Mouse (Mus musculus) heart, embryonic 16.5 days (tissue): ENCODE measurements around the gene Slc17a7. TPM values are rescaled to one million over a fixed set of nuclear protein-coding genes. Genes with fewer than 3 reads are reported as not detected.

Experiments
- ATAC-seq: fragments of 200-750 bp; cut with Nextera tagmentation; replicated peaks from 2 replicates; pipeline ENCODE4 v1.8.0; 2017; ENCODE audit warnings: moderate number of reproducible peaks; ENCODE audit not compliant: insufficient read depth, low FRiP score; ENCODE audit errors: extremely low read depth
- H3K27ac ChIP-seq: fragments of 300-500 bp; sonication (generic); 2 replicates; pipeline ENCODE4 v1.5.1; 2014; ENCODE audit warnings: mild to moderate bottlenecking, low read length, control low read depth, moderate library complexity
- H3K27me3 ChIP-seq: fragments of 300-500 bp; sonication (generic); 2 replicates; pipeline ENCODE4 v1.6.1; 2014; ENCODE audit warnings: low read length, mixed read lengths; ENCODE audit not compliant: control insufficient read depth, insufficient read depth
- H3K36me3 ChIP-seq: fragments of 300-500 bp; sonication (generic); 2 replicates; pipeline ENCODE4 v1.6.1; 2014; ENCODE audit not compliant: control insufficient read depth, insufficient read depth
- H3K4me1 ChIP-seq: fragments of 300-500 bp; sonication (generic); 2 replicates; pipeline ENCODE4 v1.6.1; 2014; ENCODE audit warnings: low read length, mixed read lengths; ENCODE audit not compliant: control insufficient read depth, insufficient read depth
- H3K4me2 ChIP-seq: fragments of 300-500 bp; sonication (generic); 2 replicates; pipeline ENCODE4 v1.6.1; 2014; ENCODE audit warnings: low read depth, mild to moderate bottlenecking, control low read depth, low read length
- H3K4me3 ChIP-seq: fragments of 300-500 bp; sonication (generic); 2 replicates; pipeline ENCODE4 v1.5.1; 2014; ENCODE audit warnings: mild to moderate bottlenecking, control low read depth, low read length
- H3K9ac ChIP-seq: fragments of 300-500 bp; sonication (generic); 2 replicates; pipeline ENCODE4 v1.6.1; 2014; ENCODE audit warnings: low read length, control low read depth
- H3K9me3 ChIP-seq: fragments of 300-500 bp; sonication (generic); replicated peaks from 2 replicates; pipeline ENCODE4 v1.6.1; 2016; ENCODE audit warnings: low read length; ENCODE audit not compliant: control insufficient read depth
- WGBS: fragments of 180-500 bp; shearing (Covaris S2); extraction: QIAGEN DNeasy Blood & Tissue Kit; methylation state at CpG from one replicate; pipeline ENCODE4 v1.1.7; 2014; 5-methylcytosine and 5-hydroxymethylcytosine counted together
- polyA plus RNA-seq: library from polyadenylated mRNA; unstranded; fragments of >200 nt; fragmentation: Nextera tagmentation; extraction: Ambion mirVana; gene quantifications from 2 replicates; pipeline ENCODE4 v1.2.1, GENCODE M21; 2015

The Slc17a7 gene
- polyA plus RNA-seq, 1 experiment from 2014 or later = 4.7 TPM

- H3K9ac ChIP-seq = peak overlapping the region; percentile 81
- H3K4me1 ChIP-seq = peaks cover 26% of the 10 kb centered on the region
- H3K27me3 ChIP-seq = no peaks in the 10 kb centered on the region
- 60% methylated on average over 15 of the region's 15 CpGs for WGBS
- peaks cover 22% of the 10 kb centered on the region for H3K36me3 ChIP-seq
- H3K4me2 ChIP-seq = peak overlapping the region; percentile 69
- peak overlapping the region; percentile 86 for H3K27ac ChIP-seq
- ATAC-seq = no peak
- H3K4me3 ChIP-seq = peak overlapping the region; percentile 53
- no peaks in the 10 kb centered on the region for H3K9me3 ChIP-seq
These were observed 33.8 kb upstream of the Slc17a7 start for GRCm38 (mm10) chr7:45129776-45130512.

- H3K27me3 ChIP-seq = no peaks in the 10 kb centered on the region
- no peaks in the 10 kb centered on the region for H3K9me3 ChIP-seq
- H3K9ac ChIP-seq = no peak overlapping the region
- no peak overlapping the region for H3K4me3 ChIP-seq
- WGBS = 58% methylated on average over 11 of the region's 11 CpGs
- H3K4me1 ChIP-seq = peaks cover 20% of the 10 kb centered on the region
- H3K27ac ChIP-seq = no peak overlapping the region
- no peak for ATAC-seq
- H3K4me2 ChIP-seq = no peak overlapping the region
- H3K36me3 ChIP-seq = peaks cover 3% of the 10 kb centered on the region
These were observed 31.9 kb upstream of the Slc17a7 start for GRCm38 (mm10) chr7:45131850-45132249.

- ATAC-seq = no peak
- Histone ChIP-seq H3K4me3 (no peak overlapping the region), H3K4me2 (no peak overlapping the region), H3K36me3 (no peaks in the 10 kb centered on the region), H3K9me3 (no peaks in the 10 kb centered on the region), H3K4me1 (peaks cover 18% of the 10 kb centered on the region), H3K27me3 (no peaks in the 10 kb centered on the region), H3K9ac (no peak overlapping the region), H3K27ac (no peak overlapping the region)
- WGBS = 81% methylated on average over 8 of the region's 8 CpGs
These were observed 30.1 kb upstream of the Slc17a7 start for GRCm38 (mm10) chr7:45133446-45134159.

GRCm38 (mm10) chr7:45134544-45135026 is 29.2 kb upstream of the Slc17a7 start:
- Histone ChIP-seq H3K4me2 (no peak overlapping the region), H3K27ac (no peak overlapping the region)

GRCm38 (mm10) chr7:45135370-45135769 is 28.4 kb upstream of the Slc17a7 start:
- Histone ChIP-seq H3K27ac (no peak overlapping the region), H3K4me1 (peaks cover 14% of the 10 kb centered on the region; the same call in 1 of the 2 replicates), H3K4me3 (peak overlapping the region; percentile 66; the same call in 1 of the 2 replicates), H3K27me3 (no peaks in the 10 kb centered on the region), H3K36me3 (no peaks in the 10 kb centered on the region), H3K9me3 (no peaks in the 10 kb centered on the region), H3K4me2 (peak overlapping the region; percentile 79), H3K9ac (no peak overlapping the region; the same call in none of the 2 replicates)
- 59% methylated on average over 3 of the region's 3 CpGs for WGBS
- no peak for ATAC-seq

More at GRCm38 (mm10) chr7:45134544-45135026, 29.2 kb upstream of the Slc17a7 start:
- H3K9me3 ChIP-seq = no peaks in the 10 kb centered on the region
- no peak for ATAC-seq
- H3K9ac ChIP-seq = no peak overlapping the region
- 14% methylated on average over 12 of the region's 12 CpGs for WGBS
- H3K4me3 ChIP-seq = no peak overlapping the region
- H3K36me3 ChIP-seq = no peaks in the 10 kb centered on the region
- no peaks in the 10 kb centered on the region for H3K27me3 ChIP-seq
- H3K4me1 ChIP-seq = peaks cover 15% of the 10 kb centered on the region

GRCm38 (mm10) chr7:45135993-45136567 is 27.7 kb upstream of the Slc17a7 start, which contains the start of the genes Gm45713 and Flt3l:
Gm45713 (minus strand) TSS chr7:45136231.
Flt3l (minus strand) TSS chr7:45136432.
- Histone ChIP-seq H3K4me1 (peaks cover 14% of the 10 kb centered on the region; the same call in 1 of the 2 replicates), H3K27ac (peak within 1 kb of the TSS; percentile 62)

GRCm38 (mm10) chr7:45137171-45138006 is 26.4 kb upstream of the Slc17a7 start:
- Histone ChIP-seq H3K9ac (no peak overlapping the region), H3K27me3 (no peaks in the 10 kb centered on the region), H3K4me1 (peaks cover 14% of the 10 kb centered on the region; the same call in 1 of the 2 replicates), H3K9me3 (no peaks in the 10 kb centered on the region), H3K4me3 (no peak overlapping the region), H3K4me2 (no peak overlapping the region), H3K36me3 (no peaks in the 10 kb centered on the region), H3K27ac (no peak overlapping the region)
- WGBS = 61% methylated on average over 12 of the region's 12 CpGs
- no peak for ATAC-seq

More at GRCm38 (mm10) chr7:45135993-45136567, 27.7 kb upstream of the Slc17a7 start, which contains the start of the genes Gm45713 and Flt3l:
- Histone ChIP-seq H3K9me3 (no peaks in the 10 kb centered on the region), H3K4me2 (peak within 1 kb of the TSS; percentile 79), H3K36me3 (no peaks in the 10 kb centered on the region), H3K27me3 (no peaks in the 10 kb centered on the region), H3K9ac (peak within 1 kb of the TSS; percentile 78), H3K4me3 (peak within 1 kb of the TSS; percentile 66)
- ATAC-seq = peak; percentile 85
- WGBS = under 1% methylated on average over 29 of the region's 29 CpGs

GRCm38 (mm10) chr7:45138403-45138802 is 25.3 kb upstream of the Slc17a7 start:
- no peak overlapping the region for H3K27ac ChIP-seq

More at GRCm38 (mm10) chr7:45138403-45138802, 25.3 kb upstream of the Slc17a7 start:
- H3K27me3 ChIP-seq = no peaks in the 10 kb centered on the region
- H3K9ac ChIP-seq = no peak overlapping the region
- H3K4me2 ChIP-seq = no peak overlapping the region
- peaks cover 14% of the 10 kb centered on the region; the same call in 1 of the 2 replicates for H3K4me1 ChIP-seq
- ATAC-seq = no peak
- no peak overlapping the region for H3K4me3 ChIP-seq
- H3K36me3 ChIP-seq = no peaks in the 10 kb centered on the region
- 82% methylated on average over 1 of the region's 1 CpGs for WGBS
- no peaks in the 10 kb centered on the region for H3K9me3 ChIP-seq
